Mouse (Mus musculus): ENCODE measurements around the gene Scgb3a1.

DNA sequence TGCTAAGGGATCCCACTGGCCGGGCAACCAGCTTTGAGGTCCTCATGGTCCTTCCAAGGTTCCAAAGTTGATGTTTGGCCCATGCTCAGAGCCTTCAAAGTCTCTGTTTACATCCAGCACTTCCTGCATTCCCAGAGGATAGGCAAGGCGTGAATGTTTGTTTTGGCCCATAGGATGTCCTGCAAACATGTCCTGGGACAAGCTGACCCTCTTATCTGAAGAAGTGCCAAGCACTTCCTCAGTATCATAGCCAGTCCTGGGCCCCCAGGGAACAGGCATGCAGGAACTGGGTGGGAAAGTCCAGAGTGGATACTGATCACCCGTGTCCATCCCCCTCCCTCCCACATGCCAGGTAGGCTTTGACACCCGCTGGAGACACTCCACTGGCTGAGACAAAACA lies 5.3 kb upstream of the Scgb3a1 start:
- TF ChIP-seq POLR2A (IDR thresholded peaks at IDR 0.05; ENCODE audit: low read depth, low read length): no peak
- no peak for TF ChIP-seq CTCF (IDR thresholded peaks at IDR 0.05; ENCODE audit: borderline replicate concordance, insufficient read depth, low read length)
